Mouse (Mus musculus) ES-E14 (cell line): Measurements from ENCODE around the gene Ifna5.

Experiments
- CHD2 ChIP-seq: IDR thresholded peaks from 2 replicates; pipeline ENCODE4 v1.6.1; 2014; ENCODE audit warnings: mild to moderate bottlenecking, low read depth, low read length, inconsistent platforms
- HCFC1 ChIP-seq: IDR thresholded peaks from 2 replicates; pipeline ENCODE4 v1.6.1; 2012; ENCODE audit warnings: low read length, inconsistent platforms, borderline replicate concordance; ENCODE audit not compliant: insufficient read depth
- MAFK ChIP-seq: IDR thresholded peaks from 2 replicates; pipeline ENCODE4 v1.6.1; 2014; ENCODE audit warnings: mild to moderate bottlenecking, low read depth, low read length, inconsistent platforms; ENCODE audit not compliant: insufficient read depth
- ZNF384 ChIP-seq: IDR thresholded peaks from 2 replicates; pipeline ENCODE4 v1.6.1; 2012; ENCODE audit warnings: low read depth, low read length, inconsistent platforms

DNA sequence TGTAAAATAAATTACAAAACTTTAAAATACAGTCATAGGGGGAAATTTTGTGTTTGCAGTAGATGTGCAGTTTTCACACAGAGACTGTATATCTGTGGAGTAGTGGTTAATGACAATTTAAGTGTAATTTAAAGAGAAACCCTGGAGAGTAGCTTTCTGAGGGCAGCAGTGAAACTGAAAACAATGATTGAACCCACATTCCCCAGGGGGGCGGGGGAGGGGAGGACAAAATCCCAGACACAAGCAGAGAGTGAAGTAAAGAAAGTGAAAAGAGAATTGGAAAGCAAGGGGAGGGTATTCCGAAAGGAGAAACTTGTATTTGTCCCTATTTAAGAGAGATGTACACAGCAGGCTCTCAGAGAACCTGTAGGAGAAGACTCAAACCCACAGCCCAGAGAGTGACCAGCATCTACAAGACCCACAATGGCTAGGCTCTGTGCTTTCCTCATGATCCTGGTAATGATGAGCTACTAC lies 6.2 kb downstream of the Ifna5 start, which contains the start of gene Ifna4:
- TF ChIP-seq HCFC1 = no peak
- no peak for TF ChIP-seq CHD2
- no peak for TF ChIP-seq MAFK
- no peak for TF ChIP-seq ZNF384
